ENCODE assay signal across 24 mouse cellular contexts in genomic region chr4:87658316-87658715, GRCm38 (mm10).
DNase-seq lines count a peak whose midpoint lies in the region; ATAC-seq and TF ChIP-seq lines count a peak whose summit lies in the region.
"Had no signal": no experiment of that assay in that cellular context is flagged by ENCODE, and none has a peak within 500 bp of the region (broad histone marks: within the 10 kb centered on the region; RNA-seq: fewer than 3 reads in every experiment).

No protein-coding gene starts in this region.

- ATAC-seq in embryonic facial prominence, embryonic 11.5 days (replicated peaks; ENCODE audit: insufficient number of reproducible peaks, low FRiP score, low TSS enrichment, low read depth), result no peak
- ATAC-seq in hindbrain, embryonic 15.5 days (ENCODE audit: low FRiP score, low read depth), result peak; percentile 15; the same call in 1 of the 2 replicates
- no peak for ATAC-seq in hindbrain, embryonic 11.5 days (ENCODE audit: low FRiP score)
- no peak for ATAC-seq in kidney, embryonic 16.5 days (ENCODE audit: low FRiP score, low TSS enrichment)
- ATAC-seq in midbrain, postnatal 0 days (ENCODE audit: low FRiP score), result no peak
- ATAC-seq in midbrain, embryonic 16.5 days, result no peak
- ATAC-seq: forebrain, embryonic 15.5 days had no signal

- H3K9me3 ChIP-seq in embryonic facial prominence, embryonic 11.5 days (replicated peaks; ENCODE audit: control insufficient read depth, low read length), result no peaks in the 10 kb centered on the region
- no peaks in the 10 kb centered on the region for H3K9me3 ChIP-seq in embryonic facial prominence, embryonic 10.5 days
- H3K9me3 ChIP-seq in hindbrain, embryonic 15.5 days, result no peaks in the 10 kb centered on the region
- H3K9me3 ChIP-seq in hindbrain, embryonic 11.5 days (ENCODE audit: control insufficient read depth, low read length), result no peaks in the 10 kb centered on the region
- no peaks in the 10 kb centered on the region for H3K9me3 ChIP-seq in kidney, embryonic 16.5 days (ENCODE audit: low read length)
- no peaks in the 10 kb centered on the region for H3K9me3 ChIP-seq in midbrain, postnatal 0 days (ENCODE audit: low read length)
- H3K9me3 ChIP-seq in midbrain, embryonic 16.5 days (replicated peaks; ENCODE audit: control insufficient read depth, low read length, poor library complexity, severe bottlenecking), result no peaks in the 10 kb centered on the region
- H3K9me3 ChIP-seq: forebrain, embryonic 15.5 days; heart, embryonic 15.5 days; hindbrain, embryonic 13.5 days; limb, embryonic 15.5 days; lung, embryonic 15.5 days had no signal

- no peak for TF ChIP-seq CTCF in midbrain, postnatal 0 days (IDR thresholded peaks at IDR 0.05)

- peak; percentile 38 for DNase-seq in embryonic facial prominence, embryonic 11.5 days (ENCODE audit: low spot score)
- DNase-seq in embryonic facial prominence, embryonic 10.5 days (ENCODE audit: low spot score), result no peak
- DNase-seq in hindbrain, embryonic 11.5 days (ENCODE audit: low spot score), result no peak
- no peak for DNase-seq in kidney, adult 11 months
- peak; percentile 66 for DNase-seq in midbrain, postnatal 0 days (ENCODE audit: low spot score)
- DNase-seq: adrenal gland, postnatal 10 days; cerebellum, adult 8-10 months; gastrocnemius, postnatal 14 days; heart, adult 11 months; kidney, adult 18-20 months; layer of hippocampus, adult 9-11 months; lung, postnatal 4 days; thymus, adult 2 months; thymus, postnatal 4 days had no signal

- no peaks in the 10 kb centered on the region for H3K27me3 ChIP-seq in embryonic facial prominence, embryonic 11.5 days (ENCODE audit: control insufficient read depth, insufficient read depth, low read length)
- H3K27me3 ChIP-seq in embryonic facial prominence, embryonic 10.5 days (replicated peaks; ENCODE audit: low read depth, poor library complexity, severe bottlenecking), result no peaks in the 10 kb centered on the region; the same call in 1 of the 2 replicates
- no peaks in the 10 kb centered on the region for H3K27me3 ChIP-seq in hindbrain, embryonic 15.5 days
- H3K27me3 ChIP-seq in hindbrain, embryonic 11.5 days (ENCODE audit: control insufficient read depth, insufficient read depth, low read length), result no peaks in the 10 kb centered on the region
- H3K27me3 ChIP-seq in kidney, embryonic 16.5 days (ENCODE audit: insufficient read depth, low read length), result 0 out of 2 replicates have a peak, but pooled peaks cover 3% of the 10 kb centered on the region
- no peaks in the 10 kb centered on the region for H3K27me3 ChIP-seq in midbrain, postnatal 0 days (ENCODE audit: insufficient read depth, low read length)
- H3K27me3 ChIP-seq in midbrain, embryonic 16.5 days (ENCODE audit: control insufficient read depth, insufficient read depth, low read depth, low read length), result no peaks in the 10 kb centered on the region
- H3K27me3 ChIP-seq: forebrain, embryonic 15.5 days; heart, embryonic 15.5 days; limb, embryonic 15.5 days; lung, embryonic 15.5 days had no signal

- no peak overlapping the region for H3K27ac ChIP-seq in embryonic facial prominence, embryonic 11.5 days (replicated peaks; ENCODE audit: low read depth, low read length)
- H3K27ac ChIP-seq in embryonic facial prominence, embryonic 10.5 days (replicated peaks), result no peak overlapping the region
- H3K27ac ChIP-seq in hindbrain, embryonic 15.5 days (replicated peaks), result no peak overlapping the region
- H3K27ac ChIP-seq in hindbrain, embryonic 11.5 days (ENCODE audit: low read depth, low read length), result no peak overlapping the region
- H3K27ac ChIP-seq in kidney, embryonic 16.5 days (ENCODE audit: low read length), result 0 out of 2 replicates have a peak overlapping the region, but pooled peaks have one; percentile 11
- no peak overlapping the region for H3K27ac ChIP-seq in midbrain, postnatal 0 days (ENCODE audit: low read depth, low read length)
- H3K27ac ChIP-seq in midbrain, embryonic 16.5 days (ENCODE audit: low read length), result no peak overlapping the region
- H3K27ac ChIP-seq: forebrain, embryonic 15.5 days; heart, embryonic 15.5 days; hindbrain, embryonic 13.5 days; limb, embryonic 15.5 days; liver, embryonic 14.5 days; lung, embryonic 15.5 days; stomach, postnatal 0 days had no signal

- no peak overlapping the region for H3K4me3 ChIP-seq in embryonic facial prominence, embryonic 11.5 days (ENCODE audit: low read depth, low read length)
- no peak overlapping the region for H3K4me3 ChIP-seq in embryonic facial prominence, embryonic 10.5 days
- no peak overlapping the region for H3K4me3 ChIP-seq in hindbrain, embryonic 15.5 days
- no peak overlapping the region for H3K4me3 ChIP-seq in hindbrain, embryonic 11.5 days (ENCODE audit: low read depth, low read length)
- H3K4me3 ChIP-seq in kidney, embryonic 16.5 days (ENCODE audit: low read length), result no peak overlapping the region
- no peak overlapping the region for H3K4me3 ChIP-seq in midbrain, postnatal 0 days (ENCODE audit: low read depth, low read length)
- no peak overlapping the region for H3K4me3 ChIP-seq in midbrain, embryonic 16.5 days (ENCODE audit: low read depth, low read length)
- H3K4me3 ChIP-seq: forebrain, embryonic 15.5 days; heart, embryonic 15.5 days; hindbrain, embryonic 13.5 days; limb, embryonic 15.5 days; lung, embryonic 15.5 days had no signal

- H3K4me2 ChIP-seq in embryonic facial prominence, embryonic 11.5 days (ENCODE audit: low read depth, low read length), result no peak overlapping the region
- H3K4me2 ChIP-seq in hindbrain, embryonic 15.5 days, result no peak overlapping the region
- no peak overlapping the region for H3K4me2 ChIP-seq in hindbrain, embryonic 11.5 days (replicated peaks; ENCODE audit: low read depth, low read length)
- no peak overlapping the region for H3K4me2 ChIP-seq in kidney, embryonic 16.5 days (replicated peaks; ENCODE audit: low read depth, low read length)
- no peak overlapping the region for H3K4me2 ChIP-seq in midbrain, postnatal 0 days (ENCODE audit: low read depth, low read length, poor library complexity, severe bottlenecking)
- H3K4me2 ChIP-seq in midbrain, embryonic 16.5 days (ENCODE audit: low read length), result no peak overlapping the region
- H3K4me2 ChIP-seq: forebrain, embryonic 15.5 days; heart, embryonic 15.5 days; hindbrain, embryonic 13.5 days; limb, embryonic 15.5 days; lung, embryonic 15.5 days had no signal

- H3K9ac ChIP-seq in embryonic facial prominence, embryonic 11.5 days (replicated peaks; ENCODE audit: low read length), result no peak overlapping the region
- no peak overlapping the region for H3K9ac ChIP-seq in hindbrain, embryonic 15.5 days
- no peak overlapping the region for H3K9ac ChIP-seq in hindbrain, embryonic 11.5 days (ENCODE audit: low read depth, low read length)
- H3K9ac ChIP-seq in kidney, embryonic 16.5 days (replicated peaks; ENCODE audit: low read length), result no peak overlapping the region
- H3K9ac ChIP-seq in midbrain, postnatal 0 days (replicated peaks; ENCODE audit: low read length, poor library complexity, severe bottlenecking), result no peak overlapping the region
- H3K9ac ChIP-seq in midbrain, embryonic 16.5 days (ENCODE audit: low read depth, low read length), result no peak overlapping the region
- H3K9ac ChIP-seq: forebrain, embryonic 15.5 days; heart, embryonic 15.5 days; hindbrain, embryonic 13.5 days; limb, embryonic 15.5 days; liver, embryonic 14.5 days; lung, embryonic 15.5 days had no signal

- WGBS in embryonic facial prominence, embryonic 11.5 days, result 31% methylated on average over 4 of the region's 4 CpGs
- 42% methylated on average over 4 of the region's 4 CpGs for WGBS in embryonic facial prominence, embryonic 10.5 days
- WGBS in hindbrain, embryonic 15.5 days, result 30% methylated on average over 4 of the region's 4 CpGs
- 42% methylated on average over 4 of the region's 4 CpGs for WGBS in hindbrain, embryonic 11.5 days
- WGBS in kidney, embryonic 16.5 days, result 30% methylated on average over 4 of the region's 4 CpGs
- WGBS in midbrain, postnatal 0 days, result 25% methylated on average over 4 of the region's 4 CpGs
- WGBS in midbrain, embryonic 16.5 days, result 37% methylated on average over 4 of the region's 4 CpGs

- H3K36me3 ChIP-seq in embryonic facial prominence, embryonic 11.5 days (replicated peaks; ENCODE audit: control insufficient read depth, insufficient read depth, low read depth, low read length), result no peaks in the 10 kb centered on the region
- H3K36me3 ChIP-seq in embryonic facial prominence, embryonic 10.5 days (replicated peaks), result no peaks in the 10 kb centered on the region
- no peaks in the 10 kb centered on the region for H3K36me3 ChIP-seq in hindbrain, embryonic 15.5 days
- no peaks in the 10 kb centered on the region for H3K36me3 ChIP-seq in hindbrain, embryonic 11.5 days (ENCODE audit: control insufficient read depth, insufficient read depth, low read length)
- no peaks in the 10 kb centered on the region for H3K36me3 ChIP-seq in kidney, embryonic 16.5 days (ENCODE audit: insufficient read depth, low read length)
- H3K36me3 ChIP-seq in midbrain, postnatal 0 days (ENCODE audit: insufficient read depth, low read length), result no peaks in the 10 kb centered on the region
- H3K36me3 ChIP-seq in midbrain, embryonic 16.5 days (ENCODE audit: control insufficient read depth, insufficient read depth, low read length), result no peaks in the 10 kb centered on the region
- H3K36me3 ChIP-seq: forebrain, embryonic 15.5 days; heart, embryonic 15.5 days; hindbrain, embryonic 13.5 days; limb, embryonic 15.5 days; lung, embryonic 15.5 days had no signal

- H3K4me1 ChIP-seq in embryonic facial prominence, embryonic 11.5 days (ENCODE audit: control insufficient read depth, insufficient read depth, low read length), result no peaks in the 10 kb centered on the region
- H3K4me1 ChIP-seq in embryonic facial prominence, embryonic 10.5 days, result peaks cover 29% of the 10 kb centered on the region
- peaks cover 8% of the 10 kb centered on the region for H3K4me1 ChIP-seq in hindbrain, embryonic 15.5 days (replicated peaks)
- H3K4me1 ChIP-seq in hindbrain, embryonic 11.5 days (replicated peaks; ENCODE audit: control insufficient read depth, insufficient read depth, low read length), result no peaks in the 10 kb centered on the region
- peaks cover 25% of the 10 kb centered on the region for H3K4me1 ChIP-seq in kidney, embryonic 16.5 days (ENCODE audit: insufficient read depth, low read length)
- H3K4me1 ChIP-seq in midbrain, postnatal 0 days (ENCODE audit: insufficient read depth, low read length), result no peaks in the 10 kb centered on the region
- H3K4me1 ChIP-seq in midbrain, embryonic 16.5 days (ENCODE audit: control insufficient read depth, insufficient read depth, low read length), result peaks cover 6% of the 10 kb centered on the region; the same call in 1 of the 2 replicates

Comparison
In these comparisons a context has a peak if more than half of its experiments do, and no peak if none do; other contexts are left out.
1. DNase-seq: peak in embryonic facial prominence, embryonic 11.5 days (single experiment) and midbrain, postnatal 0 days (single experiment); none in embryonic facial prominence, embryonic 10.5 days (single experiment), hindbrain, embryonic 11.5 days (single experiment) and kidney, adult 11 months (single experiment).